Comparison of ENCODE assay signal across 30 mouse cellular contexts in the genomic region with DNA sequence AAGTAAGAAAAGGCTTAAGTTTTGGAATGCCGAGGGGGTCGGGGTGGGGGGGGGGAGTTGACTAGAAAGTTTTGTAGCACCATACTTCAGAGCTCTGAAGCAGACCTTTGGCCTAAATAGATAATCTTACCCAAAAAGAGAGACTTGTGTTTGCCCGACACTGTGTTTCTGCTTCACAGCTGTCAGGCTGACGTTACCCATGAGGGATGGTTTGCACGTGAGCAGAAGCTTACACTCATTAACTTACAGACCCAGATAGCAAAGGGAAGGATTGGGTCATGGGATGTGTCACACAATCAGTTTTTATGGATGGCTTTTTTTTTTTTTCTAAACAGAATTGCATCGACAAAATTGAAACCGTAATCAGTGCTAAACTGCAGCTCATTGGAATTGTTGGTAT. TPM values are rescaled to one million over a fixed set of nuclear protein-coding genes. Genes with fewer than 3 reads are reported as not detected.
"Had no signal": no experiment of that assay in that cellular context is flagged by ENCODE, and none has a peak within 500 bp of the region (broad histone marks: within the 10 kb centered on the region; RNA-seq: fewer than 3 reads in every experiment).

No protein-coding gene starts in this region.

- H3K9me3 ChIP-seq: heart, embryonic 13.5 days; heart, embryonic 15.5 days; hindbrain, embryonic 10.5 days; hindbrain, embryonic 12.5 days; kidney, embryonic 15.5 days; limb, embryonic 13.5 days; limb, embryonic 15.5 days; liver, embryonic 12.5 days had no signal

- H3K27ac ChIP-seq: heart, embryonic 15.5 days; kidney, embryonic 15.5 days; kidney, postnatal 0 days; limb, embryonic 13.5 days; liver, embryonic 12.5 days; liver, embryonic 14.5 days had no signal

- ATAC-seq: inflammation-experienced regulatory T-cells, adult 6 months; liver, embryonic 12.5 days had no signal

- H3K9ac ChIP-seq: heart, embryonic 13.5 days; heart, embryonic 15.5 days; hindbrain, embryonic 12.5 days; hindbrain, embryonic 14.5 days; kidney, embryonic 15.5 days; limb, embryonic 13.5 days; limb, embryonic 15.5 days; liver, embryonic 12.5 days; liver, embryonic 14.5 days had no signal

- H3K36me3 ChIP-seq: kidney, embryonic 15.5 days; liver, embryonic 12.5 days had no signal

- H3K4me3 ChIP-seq: gastrocnemius, adult 2 months; heart, adult 2 months; heart, embryonic 13.5 days; heart, embryonic 15.5 days; hindbrain, embryonic 10.5 days; hindbrain, embryonic 12.5 days; kidney, embryonic 15.5 days; limb, embryonic 13.5 days; limb, embryonic 15.5 days; liver, embryonic 12.5 days had no signal

- DNase-seq: gastrocnemius, adult 2 months; gastrocnemius, postnatal 10 days; gastrocnemius, postnatal 25 days; heart, adult 2 months; heart, postnatal 14 days; heart, postnatal 4 days; kidney, adult 11 months; kidney, adult 2 months; kidney, adult 9 months; kidney, postnatal 14 days; kidney, postnatal 36 days; layer of hippocampus, adult 9-11 months; layer of hippocampus, postnatal 36 days; left cerebral cortex, postnatal 4 days had no signal

- H3K27me3 ChIP-seq: heart, embryonic 13.5 days; heart, embryonic 15.5 days; hindbrain, embryonic 12.5 days; kidney, embryonic 15.5 days; limb, embryonic 13.5 days; limb, embryonic 15.5 days; liver, embryonic 12.5 days had no signal

- H3K4me2 ChIP-seq: heart, embryonic 13.5 days; heart, embryonic 15.5 days; hindbrain, embryonic 12.5 days; hindbrain, embryonic 14.5 days; kidney, embryonic 15.5 days; limb, embryonic 13.5 days; limb, embryonic 15.5 days; liver, embryonic 12.5 days had no signal

RNA-seq across cellular contexts. Expression of gene Tshb, which starts 17.7 kb away (rescaled TPM):
- polyA plus RNA-seq: heart, adult 2 months; heart, embryonic 15.5 days; heart, postnatal 0 days; hindbrain, embryonic 10.5 days; kidney, adult 2 months; large intestine, adult 2 months; liver, adult 2 months; liver, embryonic 12.5 days; liver, embryonic 14.5 days; liver, embryonic 16.5 days had no signal
